Mouse (Mus musculus) E14TG2a.4 (cell line): ENCODE results near the gene Robo1.

Experiments used
- CTCF ChIP-seq: conservative IDR thresholded peaks from 2 replicates; pipeline ENCODE4 v1.5.1; 2014; ENCODE audit warnings: low read length
- POU5F1 ChIP-seq: IDR thresholded peaks from 2 replicates; pipeline ENCODE4 v1.6.1; 2014; ENCODE audit warnings: low read length, borderline replicate concordance

DNA sequence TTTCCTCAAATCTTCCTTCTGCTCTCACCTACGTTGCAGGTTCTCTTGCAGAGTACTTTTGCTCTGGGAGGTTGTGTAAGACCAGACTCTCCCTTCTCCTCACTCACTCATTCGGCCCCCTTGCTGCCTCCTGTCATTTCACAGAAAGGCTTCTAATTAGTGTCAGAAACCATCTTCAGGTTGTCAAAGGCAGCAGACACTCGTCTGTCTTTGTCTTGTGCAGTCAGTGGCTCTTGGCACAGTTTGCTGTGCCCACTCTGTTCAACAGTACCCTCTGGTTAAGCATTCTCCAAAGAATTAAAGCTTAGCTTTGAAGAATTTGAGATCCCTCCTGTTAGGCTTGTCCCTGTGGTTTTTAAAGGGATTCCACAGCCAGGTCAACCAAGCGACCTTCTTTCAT lies 774.3 kb downstream of the Robo1 start:
- TF ChIP-seq CTCF (no peak), POU5F1 (no peak)
